Mouse (Mus musculus) effector memory CD4-positive, alpha-beta T cell, adult 7 months (primary cell): Measurements from ENCODE around the gene Fosl2. TPM values are rescaled to one million over a fixed set of nuclear protein-coding genes. Genes with fewer than 3 reads are reported as not detected.

Source experiments
- polyA plus RNA-seq: library from polyadenylated mRNA; unstranded; fragments of 100-300 nt; shearing (Covaris generic); gene quantifications from one replicate; pipeline ENCODE4 v1.2.1, GENCODE M21; 2017

Gene Fosl2
- polyA plus RNA-seq: 88.3 TPM

GRCm38 (mm10) chr5:32135336-32136206 lies at the start of gene Fosl2:
Gene Fosl2 (plus strand): TSS chr5:32135801.

Other genes starting within 250 kb of the Fosl2 start
- gene Plb1, start 96.9 kb downstream of the Fosl2 start, polyA plus RNA-seq: not detected